Mouse (Mus musculus): ENCODE results near the gene Rnf39. TPM values are rescaled to one million over a fixed set of nuclear protein-coding genes. Genes with fewer than 3 reads are reported as not detected.

Gene Rnf39
- polyA plus RNA-seq, 1 experiment from 2014 or later = 0.65 TPM

Other genes with a start within 250 kb of the Rnf39 start
- gene H2-M10.5, start 170.0 kb upstream of the Rnf39 start, polyA plus RNA-seq (2015; fragmentation: Nextera tagmentation; extraction: Ambion mirVana) = not detected in 2 replicates
- gene H2-M10.6, start 130.7 kb upstream of the Rnf39 start, polyA plus RNA-seq (2015; fragmentation: Nextera tagmentation; extraction: Ambion mirVana) = not detected in 2 replicates
- 40.6 and 44.4 TPM in 2 replicates for gene Trim26, start 105.8 kb upstream of the Rnf39 start, polyA plus RNA-seq (2015; fragmentation: Nextera tagmentation; extraction: Ambion mirVana)
- gene Trim15, start 75.7 kb upstream of the Rnf39 start, polyA plus RNA-seq (2015; fragmentation: Nextera tagmentation; extraction: Ambion mirVana) = 0.14 TPM in 1 of 2 replicates, not detected in the other
- 3.2 and 5.1 TPM in 2 replicates for gene Trim10, start 73.3 kb upstream of the Rnf39 start, polyA plus RNA-seq (2015; fragmentation: Nextera tagmentation; extraction: Ambion mirVana)
- not detected in 2 replicates for gene Trim40, start 52.8 kb upstream of the Rnf39 start, polyA plus RNA-seq (2015; fragmentation: Nextera tagmentation; extraction: Ambion mirVana)
- gene Trim31, start 44.8 kb upstream of the Rnf39 start, polyA plus RNA-seq (2015; fragmentation: Nextera tagmentation; extraction: Ambion mirVana) = 0.13 TPM in 1 of 2 replicates, not detected in the other
- 104 and 117 TPM in 2 replicates for gene Ppp1r11, start 8.8 kb downstream of the Rnf39 start, polyA plus RNA-seq (2015; fragmentation: Nextera tagmentation; extraction: Ambion mirVana)
- gene Znrd1, start 15.6 kb downstream of the Rnf39 start, polyA plus RNA-seq (2015; fragmentation: Nextera tagmentation; extraction: Ambion mirVana) = 93.7 and 96.4 TPM in 2 replicates
- gene Znrd1as, start 15.7 kb downstream of the Rnf39 start, polyA plus RNA-seq (2015; fragmentation: Nextera tagmentation; extraction: Ambion mirVana) = 7.2 and 7.7 TPM in 2 replicates
- gene 2410137M14Rik, start 38.3 kb downstream of the Rnf39 start, polyA plus RNA-seq (2015; fragmentation: Nextera tagmentation; extraction: Ambion mirVana) = not detected in 2 replicates
- gene H2-M5, start 46.6 kb downstream of the Rnf39 start, polyA plus RNA-seq (2015; fragmentation: Nextera tagmentation; extraction: Ambion mirVana) = 0.33 and 0.38 TPM in 2 replicates
- gene Zfp57, start 58.2 kb downstream of the Rnf39 start, polyA plus RNA-seq (2015; fragmentation: Nextera tagmentation; extraction: Ambion mirVana) = 70.1 and 73.4 TPM in 2 replicates
- gene Mog, start 80.5 kb downstream of the Rnf39 start, polyA plus RNA-seq (2015; fragmentation: Nextera tagmentation; extraction: Ambion mirVana) = 0.11 TPM in 1 of 2 replicates, not detected in the other
- gene Gabbr1, start 103.0 kb downstream of the Rnf39 start, polyA plus RNA-seq (2015; fragmentation: Nextera tagmentation; extraction: Ambion mirVana) = 5.6 and 7.3 TPM in 2 replicates
- not detected in 2 replicates for gene Olfr90, start 145.6 kb downstream of the Rnf39 start, polyA plus RNA-seq (2015; fragmentation: Nextera tagmentation; extraction: Ambion mirVana)
- gene Olfr91, start 155.4 kb downstream of the Rnf39 start, polyA plus RNA-seq (2015; fragmentation: Nextera tagmentation; extraction: Ambion mirVana) = not detected in 2 replicates
- not detected in 2 replicates for gene Olfr92, start 177.2 kb downstream of the Rnf39 start, polyA plus RNA-seq (2015; fragmentation: Nextera tagmentation; extraction: Ambion mirVana)
- gene Olfr93, start 218.6 kb downstream of the Rnf39 start, polyA plus RNA-seq (2015; fragmentation: Nextera tagmentation; extraction: Ambion mirVana) = not detected in 2 replicates

All from lung, embryonic 16.5 days (tissue).